Comparison of ENCODE assay signal across 8 mouse cellular contexts in the genomic region with DNA sequence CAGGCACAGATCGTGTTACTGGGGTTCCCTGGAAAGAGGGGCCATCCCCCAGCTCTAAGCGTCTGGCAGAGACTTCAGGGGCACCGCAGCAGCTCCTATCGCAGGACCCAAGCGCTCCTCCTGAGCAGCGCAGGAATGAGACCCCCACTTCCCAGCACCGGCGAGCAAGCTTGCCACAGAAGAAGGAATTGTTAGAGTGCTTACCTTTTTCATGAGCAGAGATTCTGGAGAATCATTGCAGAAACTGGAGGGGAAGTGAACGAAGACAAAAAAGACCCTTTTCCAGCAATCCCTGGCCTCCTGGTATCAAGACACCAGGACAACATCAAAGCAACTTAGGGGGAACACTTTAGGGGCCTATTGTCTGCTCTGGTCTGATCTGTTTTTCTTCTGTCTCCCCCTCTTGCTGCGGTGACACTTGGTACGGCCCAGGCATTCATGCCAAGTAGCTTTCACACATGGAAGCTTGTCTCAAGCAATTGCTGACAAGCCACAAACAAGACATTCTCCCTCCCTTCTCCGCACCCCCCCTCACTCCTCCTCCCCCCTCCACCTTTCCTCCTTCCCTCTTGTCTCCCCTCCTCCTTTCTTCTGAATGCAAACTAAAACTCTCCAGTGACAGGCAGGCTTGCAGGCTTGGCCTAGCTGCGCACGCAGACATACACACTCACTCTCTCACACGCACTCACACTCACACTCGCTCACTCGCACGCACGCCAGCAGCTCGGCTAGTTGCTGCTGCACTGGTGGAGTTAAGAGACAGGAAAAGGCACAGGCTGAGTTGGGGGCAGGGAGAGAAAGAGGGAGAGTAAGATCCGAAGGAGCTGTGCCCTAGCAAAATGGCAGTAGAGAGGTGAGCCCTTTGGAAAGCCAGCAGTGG. TPM values are rescaled to one million over a fixed set of nuclear protein-coding genes. Genes with fewer than 3 reads are reported as not detected.
DNase-seq lines count a peak whose midpoint lies in the region; ATAC-seq and TF ChIP-seq lines count a peak whose summit lies in the region.

Bcl9 (minus strand) TSS at position 365 of the 880 bp plus-strand sequence.

- no peaks in the 10 kb centered on the region for H3K27me3 ChIP-seq in thymus, adult 2 months (ENCODE audit: control insufficient read depth, insufficient read depth, low read length)

- H3K27ac ChIP-seq in ES-E14 (ENCODE audit: insufficient read depth, low read depth, low read length, poor library complexity, severe bottlenecking) = no peak within 1 kb of the TSS
- H3K27ac ChIP-seq in layer of hippocampus, adult 2 months = peak within 1 kb of the TSS; percentile 99
- H3K27ac ChIP-seq in thymus, adult 2 months (ENCODE audit: control insufficient read depth, insufficient read depth, low read length) = peak within 1 kb of the TSS; percentile 74

- H3K4me3 ChIP-seq in ES-E14 (ENCODE audit: insufficient read depth in 1 of 2, low read depth in 1 of 2, low read length in 2 of 2, poor library complexity in 1 of 2, severe bottlenecking in 1 of 2) = peak within 1 kb of the TSS; percentile 68 to 69
- H3K4me3 ChIP-seq in layer of hippocampus, adult 2 months = peak within 1 kb of the TSS; percentile 92
- H3K4me3 ChIP-seq in lung, adult 2 months (replicated peaks; ENCODE audit: extremely low read depth, low read depth, low read length) = peak within 1 kb of the TSS; percentile 92
- H3K4me3 ChIP-seq in thymus, adult 2 months (ENCODE audit: control insufficient read depth, insufficient read depth, low read length) = peak within 1 kb of the TSS; percentile 66

- 0% methylated on average over 21 of the region's 21 CpGs for WGBS in lung, adult 2 months
- under 1% methylated on average over 21 of the region's 21 CpGs for WGBS in thymus, adult 2 months

- in situ Hi-C loops in ES-E14 (cut with MboI; ENCODE audit: low sequenced_read_pairs in 2 of 2, unreplicated experiment in 2 of 2) = no loop called here

- TF ChIP-seq POLR2A in lung, adult 2 months (IDR thresholded peaks at IDR 0.05; ENCODE audit: borderline replicate concordance, extremely low read depth, low read depth, low read length) = peak; percentile 54; the same call in 1 of the 2 replicates
- TF ChIP-seq POLR2A in thymus, adult 2 months (IDR thresholded peaks at IDR 0.05; ENCODE audit: control insufficient read depth, extremely low read depth, insufficient read depth, low read length, poor library complexity) = no peak

- no peak for TF ChIP-seq CTCF in layer of hippocampus, adult 2 months (conservative IDR thresholded peaks at IDR 0.05)
- TF ChIP-seq CTCF in lung, adult 2 months (IDR thresholded peaks at IDR 0.05; ENCODE audit: insufficient read depth, low read length) = no peak
- no peak for TF ChIP-seq CTCF in thymus, adult 2 months (IDR thresholded peaks at IDR 0.05; ENCODE audit: borderline replicate concordance, control insufficient read depth, extremely low read depth, insufficient read depth, low read length, poor library complexity)

- peaks cover 0 to 3% of the 10 kb centered on the region in 2 experiments; a peak in 2 of 4 replicates for H3K4me1 ChIP-seq in ES-E14 (ENCODE audit: control insufficient read depth in 2 of 2, insufficient read depth in 2 of 2, low read length in 2 of 2, poor library complexity in 1 of 2)
- no peaks in the 10 kb centered on the region for H3K4me1 ChIP-seq in lung, adult 2 months (ENCODE audit: control insufficient read depth, insufficient read depth, low read length)
- H3K4me1 ChIP-seq in thymus, adult 2 months (replicated peaks; ENCODE audit: control insufficient read depth, insufficient read depth, low read length) = peaks cover 14% of the 10 kb centered on the region

- peak; percentile 53 for ATAC-seq in neutrophil, adult 5-6 weeks (ENCODE audit: extremely low read depth, insufficient number of reproducible peaks, low FRiP score, poor library complexity, severe bottlenecking)

- H3K9ac ChIP-seq in ES-E14 (ENCODE audit: insufficient read depth, low read depth, low read length, poor library complexity, severe bottlenecking) = peak within 1 kb of the TSS; percentile 61

- no peaks in the 10 kb centered on the region for H3K36me3 ChIP-seq in ES-E14 (ENCODE audit: control insufficient read depth, insufficient read depth, low read length, poor library complexity, severe bottlenecking)
- H3K36me3 ChIP-seq in thymus, adult 2 months (ENCODE audit: control insufficient read depth, insufficient read depth, low read length) = no peaks in the 10 kb centered on the region

- peak; percentile 71 for DNase-seq in ES-E14 (ENCODE audit: low read depth, low spot score)
- DNase-seq in cerebellum, adult 11-12 months = peak; percentile 91
- peak; percentile 92 for DNase-seq in forelimb bud, embryonic 11.5 days (ENCODE audit: low read depth, low spot score)
- peak; percentile 86 for DNase-seq in heart, postnatal 4 days
- peak; percentile 82 to 93 for DNase-seq in layer of hippocampus, adult 2 months (ENCODE audit: low spot score in 2 of 2)
- DNase-seq in lung, adult 2 months = peak; percentile 76
- peak; percentile 77 for DNase-seq in thymus, adult 2 months

- H3K9me3 ChIP-seq in ES-E14 (ENCODE audit: control insufficient read depth, insufficient read depth, low read depth, low read length) = no peaks in the 10 kb centered on the region

TF ChIP-seq in ES-E14, 5 proteins besides CTCF, POLR2A, EP300 and RAD21:
- TF ChIP-seq HCFC1 (IDR thresholded peaks at IDR 0.05; ENCODE audit: borderline replicate concordance, insufficient read depth, low read length) (no peak), CHD2 (IDR thresholded peaks at IDR 0.05; ENCODE audit: low read depth, low read length) (no peak), ZNF384 (IDR thresholded peaks at IDR 0.05; ENCODE audit: low read depth, low read length) (no peak), MAFK (IDR thresholded peaks at IDR 0.05; ENCODE audit: insufficient read depth, low read depth, low read length) (no peak), ZC3H11A (IDR thresholded peaks at IDR 0.05; ENCODE audit: borderline replicate concordance, low read depth, low read length) (no peak)

RNA-seq across cellular contexts. Expression of gene Bcl9, which starts in this region (rescaled TPM):
- 6.3 and 8.1 TPM in 2 replicates for total RNA-seq in ES-E14 (2012; rRNA removed)
- 10 to 100 TPM; 24.3 to 28.1 TPM for total RNA-seq in heart, postnatal 4 days (2021)
- 10 to 100 TPM; 64.7 to 67.6 TPM for total RNA-seq in layer of hippocampus, adult 2 months (2021)
- polyA plus RNA-seq in lung, adult 2 months (2012; rRNA removed) = 11.5 and 15.4 TPM in 2 replicates
- 10.7 and 12.0 TPM in 2 replicates for total RNA-seq in neutrophil, adult 5-6 weeks (2017)
- polyA plus RNA-seq in thymus, adult 2 months (2012; rRNA removed) = 22.8 and 25.8 TPM in 2 replicates
